Mouse (Mus musculus): ENCODE data around the gene Rnf114.

DNA sequence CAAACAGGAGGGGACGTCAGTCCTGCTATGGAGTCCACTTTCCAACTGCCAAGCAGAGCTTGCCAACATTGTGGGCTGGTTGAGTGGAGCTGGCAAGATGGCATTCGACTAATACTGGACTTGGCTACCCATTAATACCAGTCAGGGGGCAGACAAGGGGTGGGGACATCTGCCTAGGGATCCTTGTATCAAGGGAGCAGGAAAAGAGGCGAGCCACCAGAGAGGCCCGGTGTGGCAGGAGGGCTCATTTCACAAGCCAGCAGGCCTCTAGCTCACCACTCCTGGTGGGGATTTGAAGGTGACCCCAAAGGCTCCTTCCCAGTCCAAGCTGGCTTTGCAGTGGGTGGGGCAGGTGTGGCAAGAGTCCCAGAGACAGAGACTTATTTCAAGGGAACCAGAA is 9.8 kb upstream of the Rnf114 start:
- TF ChIP-seq POLR2A (IDR thresholded peaks at IDR 0.05; ENCODE audit: extremely low read depth, insufficient read depth, low read length), result no peak
- TF ChIP-seq CTCF (IDR thresholded peaks at IDR 0.05; ENCODE audit: extremely low read depth, insufficient read depth, low read length), result no peak

Data from cortical plate, adult 2 months (tissue).